Mouse (Mus musculus): ENCODE measurements around the gene Gm9817.

DNA sequence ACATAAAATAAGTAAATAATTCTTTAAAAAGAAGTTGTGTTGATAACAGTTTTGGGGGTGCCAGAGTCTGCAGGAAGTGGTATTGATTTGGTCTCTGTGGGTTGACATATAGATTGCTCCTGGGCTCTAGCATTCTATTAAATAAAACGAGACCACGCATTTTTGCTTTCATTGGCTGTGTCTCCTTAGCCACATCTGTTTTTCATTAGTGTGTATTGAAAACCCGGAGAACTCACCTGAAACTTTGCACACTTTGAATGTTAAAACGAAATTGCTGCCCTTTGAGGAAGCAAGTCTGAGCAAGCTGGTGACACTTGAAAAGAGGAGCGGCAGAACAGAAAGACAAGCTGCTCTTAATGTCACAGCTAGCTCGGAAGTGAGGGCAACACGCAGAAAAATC, 43.7 kb upstream of the Gm9817 start:
- no peak for TF ChIP-seq CTCF (IDR thresholded peaks at IDR 0.05; ENCODE audit: low read depth)
- no peak for TF ChIP-seq EP300 (IDR thresholded peaks at IDR 0.05; ENCODE audit: low read depth)

Data from heart, postnatal 0 days (tissue).